Mouse (Mus musculus): ENCODE results near the gene Unk.

DNA sequence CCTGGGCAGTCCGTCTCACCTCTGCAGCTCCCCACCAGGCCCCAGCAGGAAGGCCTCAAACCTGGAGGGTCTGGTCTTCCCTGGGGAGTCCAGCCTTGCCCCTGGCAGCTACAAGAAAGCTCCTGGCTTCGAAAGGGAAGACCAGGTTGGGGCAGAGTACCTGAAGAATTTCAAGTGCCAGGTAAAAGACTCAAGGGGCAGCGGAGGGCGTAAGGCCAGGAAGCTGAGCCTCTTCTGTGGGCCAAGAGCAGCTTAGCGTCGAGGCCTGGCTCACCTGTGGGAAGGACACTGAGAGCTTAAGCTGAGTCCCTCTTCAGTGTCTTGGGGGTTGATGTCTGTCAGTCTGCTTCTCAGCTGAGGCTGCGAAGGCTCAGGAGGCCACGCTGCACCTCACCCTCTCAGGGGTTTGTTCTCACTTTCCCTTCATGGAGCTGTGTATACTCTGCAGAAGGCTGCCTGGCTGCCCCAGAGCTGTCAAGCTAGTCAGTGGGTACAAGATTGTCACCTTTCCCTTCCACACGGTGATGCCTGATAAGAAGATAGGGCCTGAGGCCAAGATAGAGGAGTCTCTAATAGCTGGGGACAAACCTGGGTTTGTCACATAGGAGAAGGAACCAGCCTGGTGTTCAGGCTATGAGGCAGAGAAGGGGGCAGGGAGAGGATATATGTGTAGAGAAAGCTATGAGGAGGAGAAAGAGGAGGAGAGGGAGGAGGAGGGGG lies 23.5 kb downstream of the Unk start:
- TF ChIP-seq CTCF (IDR thresholded peaks at IDR 0.05) (no peak), EP300 (IDR thresholded peaks at IDR 0.05) (no peak; the same call in 1 of the 2 replicates)

All from lung, postnatal 0 days (tissue).